Mouse (Mus musculus) testis, adult 2 months (tissue): ENCODE data around the gene Tex48. TPM values are rescaled to one million over a fixed set of nuclear protein-coding genes. Genes with fewer than 3 reads are reported as not detected.

Experiments used
- H3K27ac ChIP-seq: fragments of 200-500 bp; 2 replicates; pipeline ENCODE4 v1.5.1; 2012; ENCODE audit warnings: low read depth, low read length; ENCODE audit not compliant: control insufficient read depth, insufficient read depth
- H3K27me3 ChIP-seq: fragments of 200-500 bp; 2 replicates; pipeline ENCODE4 v1.6.1; 2012; ENCODE audit warnings: mild to moderate bottlenecking, low read length, moderate library complexity; ENCODE audit not compliant: control insufficient read depth, insufficient read depth
- H3K36me3 ChIP-seq: fragments of 200-500 bp; 2 replicates; pipeline ENCODE4 v1.6.1; 2012; ENCODE audit warnings: mild to moderate bottlenecking, low read length; ENCODE audit not compliant: control insufficient read depth, insufficient read depth
- H3K4me1 ChIP-seq: fragments of 200-500 bp; 2 replicates; pipeline ENCODE4 v1.6.1; 2012; ENCODE audit warnings: low read length; ENCODE audit not compliant: control insufficient read depth, insufficient read depth
- H3K4me3 ChIP-seq: fragments of 200-500 bp; 2 replicates; pipeline ENCODE4 v1.5.1; 2012; ENCODE audit warnings: low read depth, mild to moderate bottlenecking, low read length, moderate library complexity, mixed read lengths; ENCODE audit not compliant: control insufficient read depth
- CTCF ChIP-seq: fragments of 200-500 bp; IDR thresholded peaks from 2 replicates; pipeline ENCODE4 v1.5.1; 2012; ENCODE audit warnings: low read depth, mild to moderate bottlenecking, inconsistent platforms, low read length, moderate library complexity; ENCODE audit not compliant: control insufficient read depth, insufficient read depth, insufficient replicate concordance
- POLR2A ChIP-seq: fragments of 200-500 bp; IDR thresholded peaks from 2 replicates; pipeline ENCODE4 v1.6.1; 2012; ENCODE audit warnings: low read depth, mild to moderate bottlenecking, inconsistent platforms, low read length, moderate library complexity; ENCODE audit not compliant: control insufficient read depth
- polyA plus RNA-seq: library from polyadenylated mRNA; depleted of rRNA; stranded (reverse); fragments of >200 nt; gene quantifications from 2 replicates; pipeline ENCODE4 v1.2.3, GENCODE M21; 2012; rRNA removed

Gene Tex48
- polyA plus RNA-seq, 1 experiment: 562 TPM

GRCm38 (mm10) chr4:63561861-63562675 is 60.2 kb downstream of the Tex48 start:
- TF ChIP-seq CTCF: no peak
- TF ChIP-seq POLR2A: no peak
- H3K36me3 ChIP-seq: no peaks in the 10 kb centered on the region
- H3K4me3 ChIP-seq: no peak overlapping the region
- H3K27me3 ChIP-seq: no peaks in the 10 kb centered on the region
- H3K27ac ChIP-seq: no peak overlapping the region
- H3K4me1 ChIP-seq: peaks cover 27% of the 10 kb centered on the region

- Histone ChIP-seq H3K27ac (0 out of 2 replicates have a peak overlapping the region, but pooled peaks have one; percentile 25), H3K4me1 (peaks cover 28% of the 10 kb centered on the region), H3K27me3 (no peaks in the 10 kb centered on the region), H3K4me3 (no peak overlapping the region), H3K36me3 (no peaks in the 10 kb centered on the region)
- TF ChIP-seq CTCF: no peak
- TF ChIP-seq POLR2A: no peak
Measured at GRCm38 (mm10) chr4:63560079-63560478, 62.1 kb downstream of the Tex48 start.

GRCm38 (mm10) chr4:63559127-63559697 is 63.0 kb downstream of the Tex48 start:
- H3K36me3 ChIP-seq: no peaks in the 10 kb centered on the region
- H3K4me1 ChIP-seq: peaks cover 28% of the 10 kb centered on the region
- no peaks in the 10 kb centered on the region for H3K27me3 ChIP-seq
- peak overlapping the region; percentile 75 for H3K27ac ChIP-seq
- peak overlapping the region; percentile 96 for H3K4me3 ChIP-seq
- no peak for TF ChIP-seq POLR2A
- no peak for TF ChIP-seq CTCF

DNA sequence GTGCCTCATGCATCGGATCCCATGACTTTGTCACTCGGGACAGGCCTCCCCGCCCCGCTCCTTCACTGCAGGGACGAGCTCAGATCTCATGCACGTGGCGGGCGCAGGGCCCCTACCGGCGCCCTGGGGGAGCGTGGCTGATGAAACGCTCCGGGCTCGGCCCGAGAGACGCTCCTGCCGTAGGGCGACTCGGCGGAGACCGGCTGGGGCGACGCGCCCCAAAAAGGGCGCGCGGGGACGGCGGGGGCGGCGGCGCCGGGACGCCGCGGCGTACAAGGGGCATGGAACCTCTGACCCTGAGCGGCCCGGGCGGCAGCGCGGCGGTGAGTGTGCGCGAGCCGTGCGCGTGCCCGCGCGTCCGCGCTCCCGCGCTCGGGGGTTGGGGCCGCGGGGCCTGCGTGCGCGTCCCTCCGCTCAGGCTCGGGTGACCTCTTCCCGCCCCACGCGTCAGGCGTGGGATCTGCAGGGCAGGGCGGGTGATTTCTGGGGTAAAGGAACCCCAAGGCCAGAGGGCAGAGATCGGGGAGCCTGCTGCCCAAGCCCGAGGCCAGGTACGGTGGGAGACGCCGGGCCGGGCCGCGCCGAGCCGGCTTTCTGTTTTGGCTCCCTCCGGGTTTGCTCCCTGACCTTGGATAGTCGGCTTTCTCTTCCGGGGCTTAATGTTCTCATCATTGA is 63.7 kb downstream of the Tex48 start, which contains the start of gene Tmem268:
Gene Tmem268 (plus strand): TSS at position 375 of the 675 bp plus-strand sequence.
- peaks cover 28% of the 10 kb centered on the region for H3K4me1 ChIP-seq
- no peaks in the 10 kb centered on the region for H3K27me3 ChIP-seq
- no peaks in the 10 kb centered on the region for H3K36me3 ChIP-seq
- peak within 1 kb of the TSS; percentile 96 for H3K4me3 ChIP-seq
- H3K27ac ChIP-seq: peak within 1 kb of the TSS; percentile 75
- TF ChIP-seq POLR2A: peak; percentile 65; the same call in 1 of the 2 replicates
- no peak for TF ChIP-seq CTCF

DNA sequence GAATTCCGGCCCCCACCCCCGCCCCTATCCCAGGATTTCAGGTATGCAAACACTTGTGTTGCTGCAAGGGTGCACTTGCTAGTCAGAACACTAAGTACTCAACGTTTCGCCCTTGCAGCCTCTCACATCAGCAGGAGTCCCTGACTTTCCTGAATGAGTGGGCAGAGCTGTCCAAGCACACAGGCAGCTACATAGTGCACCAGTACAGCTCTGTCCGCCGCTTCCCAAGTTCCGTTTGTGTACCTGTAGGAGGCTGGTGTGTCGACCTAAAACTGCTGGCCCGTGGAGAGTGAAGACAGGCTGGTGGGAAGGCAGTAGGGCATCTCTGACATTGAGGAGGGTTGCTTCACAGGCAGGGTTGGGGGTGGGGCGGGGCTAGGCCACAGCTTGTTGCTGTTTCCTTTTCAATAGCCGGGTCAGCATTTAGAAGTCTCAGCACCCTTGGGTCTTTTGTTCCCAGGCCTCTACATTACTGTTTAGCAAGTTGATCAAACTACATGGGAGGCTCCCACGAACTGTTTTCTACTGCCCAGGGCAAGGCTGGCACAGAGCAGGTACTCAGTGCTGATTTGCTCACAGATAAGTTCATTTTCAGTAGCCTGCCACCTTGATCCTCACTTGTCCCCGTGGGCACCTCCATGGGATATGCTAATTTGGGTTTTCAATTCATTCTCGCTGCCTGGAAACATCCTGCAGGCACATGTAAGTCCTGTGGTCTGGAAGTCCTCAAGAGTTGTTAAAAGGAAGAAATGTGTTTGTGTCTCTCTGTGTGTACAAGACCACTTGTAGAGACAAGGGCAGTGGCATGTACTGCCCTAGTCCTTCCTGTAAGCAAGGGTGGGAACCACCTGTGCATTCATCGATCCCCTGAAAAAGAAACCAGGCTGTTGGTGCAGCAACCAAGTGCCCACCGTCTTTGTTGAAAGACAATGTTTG is 64.8 kb downstream of the Tex48 start:
- peaks cover 28% of the 10 kb centered on the region for H3K4me1 ChIP-seq
- H3K4me3 ChIP-seq: no peak overlapping the region
- peak overlapping the region; percentile 5; the same call in 1 of the 2 replicates for H3K27ac ChIP-seq
- H3K36me3 ChIP-seq: no peaks in the 10 kb centered on the region
- no peaks in the 10 kb centered on the region for H3K27me3 ChIP-seq
- TF ChIP-seq CTCF (no peak), POLR2A (no peak)

Other genes with a start within 250 kb of the Tex48 start
- gene Akna, start 219.1 kb downstream of the Tex48 start, polyA plus RNA-seq: 56.8 and 61.0 TPM in 2 replicates
- 22.5 and 26.1 TPM in 2 replicates for gene Whrn, start 126.4 kb downstream of the Tex48 start, polyA plus RNA-seq
- gene Atp6v1g1, start 77.7 kb downstream of the Tex48 start, polyA plus RNA-seq: 83.4 and 95.0 TPM in 2 replicates
- 4.4 and 4.7 TPM in 2 replicates for gene Tmem268, start 63.6 kb downstream of the Tex48 start, polyA plus RNA-seq
- gene Gm11213, start 17.2 kb downstream of the Tex48 start, polyA plus RNA-seq: 66.2 and 77.1 TPM in 2 replicates
- gene Gm11214, start 41.0 kb upstream of the Tex48 start, polyA plus RNA-seq: not detected in 2 replicates
- 0.16 and 0.26 TPM in 2 replicates for gene Tnfsf15, start 122.7 kb upstream of the Tex48 start, polyA plus RNA-seq
- 0.02 TPM in 1 of 2 replicates, not detected in the other for gene Tnfsf8, start 238.9 kb upstream of the Tex48 start, polyA plus RNA-seq